In the genomic region with DNA sequence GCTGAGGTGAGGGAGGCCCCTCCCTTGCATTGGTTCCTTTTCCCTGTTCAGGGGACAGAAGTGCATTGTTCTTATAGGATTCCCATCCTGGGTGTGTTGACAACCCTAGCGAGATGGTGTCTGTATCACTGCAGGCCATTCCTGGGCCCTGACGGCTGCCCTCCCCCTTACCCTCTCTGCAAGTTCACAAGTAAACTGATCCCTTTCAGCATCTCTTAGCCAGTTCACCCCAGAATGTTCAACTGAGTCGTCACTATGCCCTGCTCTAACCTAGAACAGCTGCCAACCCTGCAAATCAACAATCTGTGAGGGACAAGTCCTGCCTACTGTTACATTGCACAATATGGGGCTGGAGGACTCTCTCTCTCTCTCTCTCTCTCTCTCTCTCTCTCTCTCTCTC, we compare ENCODE assay signal across 23 mouse cellular contexts.
DNase-seq lines count a peak whose midpoint lies in the region; ATAC-seq and TF ChIP-seq lines count a peak whose summit lies in the region.
"Had no signal": no experiment of that assay in that cellular context is flagged by ENCODE, and none has a peak within 500 bp of the region (broad histone marks: within the 10 kb centered on the region; RNA-seq: fewer than 3 reads in every experiment).

No protein-coding gene starts in this region.

- no peak overlapping the region for H3K9ac ChIP-seq in limb, embryonic 11.5 days (ENCODE audit: low read length)
- no peak overlapping the region for H3K9ac ChIP-seq in embryonic facial prominence, embryonic 12.5 days
- H3K9ac ChIP-seq in stomach, postnatal 0 days (ENCODE audit: low read length), result no peak overlapping the region
- H3K9ac ChIP-seq: embryonic facial prominence, embryonic 15.5 days; forebrain, embryonic 15.5 days; heart, embryonic 15.5 days; hindbrain, embryonic 14.5 days had no signal

- TF ChIP-seq CTCF in stomach, postnatal 0 days (IDR thresholded peaks at IDR 0.05; ENCODE audit: low read depth), result no peak

- DNase-seq in limb, embryonic 11.5 days (ENCODE audit: low spot score), result peak; percentile 23
- no peak for DNase-seq in limb, embryonic 10.5 days (ENCODE audit: low spot score)
- peak; percentile 19 for DNase-seq in embryo, embryonic 10.5 days (ENCODE audit: low spot score)
- no peak for DNase-seq in stomach, postnatal 0 days (ENCODE audit: low spot score)
- DNase-seq in left cerebral cortex, adult 9 months (ENCODE audit: low spot score in 2 of 2), result no peak
- no peak for DNase-seq in gastrocnemius, postnatal 4 days (ENCODE audit: low spot score in 2 of 2)
- DNase-seq: adrenal gland, adult 8-10 months; adrenal gland, postnatal 36 days; cerebellum, adult 8-10 months; cerebellum, postnatal 14 days; gastrocnemius, postnatal 25 days; heart, adult 18-20 months; heart, postnatal 14 days; kidney, adult 8-10 months had no signal

- no peak for ATAC-seq in limb, embryonic 11.5 days (ENCODE audit: insufficient number of reproducible peaks, low FRiP score, low TSS enrichment, low read depth)
- ATAC-seq in embryonic facial prominence, embryonic 12.5 days (ENCODE audit: insufficient number of reproducible peaks, insufficient read depth, low FRiP score, low TSS enrichment), result no peak
- ATAC-seq in stomach, postnatal 0 days (ENCODE audit: low FRiP score, low TSS enrichment), result no peak
- ATAC-seq: forebrain, embryonic 15.5 days; intestine, embryonic 16.5 days had no signal

- H3K27me3 ChIP-seq in limb, embryonic 11.5 days (ENCODE audit: control insufficient read depth, insufficient read depth, low read length), result no peaks in the 10 kb centered on the region
- H3K27me3 ChIP-seq in limb, embryonic 10.5 days (ENCODE audit: low read depth, poor library complexity, severe bottlenecking), result no peaks in the 10 kb centered on the region
- no peaks in the 10 kb centered on the region for H3K27me3 ChIP-seq in embryonic facial prominence, embryonic 12.5 days
- no peaks in the 10 kb centered on the region for H3K27me3 ChIP-seq in stomach, postnatal 0 days (ENCODE audit: control insufficient read depth, insufficient read depth, low read length)
- H3K27me3 ChIP-seq: embryonic facial prominence, embryonic 15.5 days; forebrain, embryonic 15.5 days; heart, embryonic 15.5 days had no signal

- H3K4me1 ChIP-seq in limb, embryonic 11.5 days (ENCODE audit: control insufficient read depth, insufficient read depth, low read length), result no peaks in the 10 kb centered on the region
- peaks cover 11% of the 10 kb centered on the region for H3K4me1 ChIP-seq in limb, embryonic 10.5 days
- peaks cover 7% of the 10 kb centered on the region; the same call in 1 of the 2 replicates for H3K4me1 ChIP-seq in embryonic facial prominence, embryonic 12.5 days
- no peaks in the 10 kb centered on the region for H3K4me1 ChIP-seq in stomach, postnatal 0 days (replicated peaks; ENCODE audit: control insufficient read depth, insufficient read depth)
- H3K4me1 ChIP-seq: embryonic facial prominence, embryonic 15.5 days; forebrain, embryonic 15.5 days; heart, embryonic 10.5 days had no signal

- no peaks in the 10 kb centered on the region for H3K9me3 ChIP-seq in limb, embryonic 11.5 days (ENCODE audit: control insufficient read depth, low read length)
- H3K9me3 ChIP-seq in limb, embryonic 10.5 days (replicated peaks), result no peaks in the 10 kb centered on the region
- no peaks in the 10 kb centered on the region for H3K9me3 ChIP-seq in embryonic facial prominence, embryonic 12.5 days
- no peaks in the 10 kb centered on the region for H3K9me3 ChIP-seq in stomach, postnatal 0 days (ENCODE audit: control insufficient read depth, low read length)
- H3K9me3 ChIP-seq: embryonic facial prominence, embryonic 15.5 days; forebrain, embryonic 15.5 days; G1E; heart, embryonic 10.5 days; heart, embryonic 15.5 days had no signal

- H3K4me3 ChIP-seq in limb, embryonic 11.5 days (ENCODE audit: low read depth, low read length), result no peak overlapping the region
- H3K4me3 ChIP-seq in limb, embryonic 10.5 days, result no peak overlapping the region
- H3K4me3 ChIP-seq in embryonic facial prominence, embryonic 12.5 days, result no peak overlapping the region
- H3K4me3 ChIP-seq in stomach, postnatal 0 days (ENCODE audit: low read depth, low read length), result no peak overlapping the region
- H3K4me3 ChIP-seq: embryonic facial prominence, embryonic 15.5 days; erythroblast, embryonic 14.5 days; forebrain, embryonic 15.5 days; heart, embryonic 10.5 days; heart, embryonic 15.5 days had no signal

- no peak overlapping the region for H3K27ac ChIP-seq in limb, embryonic 11.5 days (replicated peaks; ENCODE audit: low read depth, low read length)
- H3K27ac ChIP-seq in limb, embryonic 10.5 days, result no peak overlapping the region
- H3K27ac ChIP-seq in embryonic facial prominence, embryonic 12.5 days, result 0 out of 2 replicates have a peak overlapping the region, but pooled peaks have one; percentile 19
- no peak overlapping the region for H3K27ac ChIP-seq in stomach, postnatal 0 days (replicated peaks)
- H3K27ac ChIP-seq: embryonic facial prominence, embryonic 15.5 days; forebrain, embryonic 15.5 days; heart, embryonic 10.5 days; heart, embryonic 15.5 days; hindbrain, embryonic 14.5 days had no signal

- WGBS in limb, embryonic 11.5 days, result 35% methylated on average over 3 of the region's 3 CpGs
- WGBS in limb, embryonic 10.5 days, result 39% methylated on average over 3 of the region's 3 CpGs
- 16% methylated on average over 3 of the region's 3 CpGs for WGBS in embryonic facial prominence, embryonic 12.5 days
- WGBS in stomach, postnatal 0 days, result 46% methylated on average over 3 of the region's 3 CpGs

- H3K4me2 ChIP-seq in limb, embryonic 11.5 days (ENCODE audit: low read depth, severe bottlenecking), result no peak overlapping the region
- H3K4me2 ChIP-seq in embryonic facial prominence, embryonic 12.5 days (replicated peaks), result no peak overlapping the region
- H3K4me2 ChIP-seq in stomach, postnatal 0 days (replicated peaks; ENCODE audit: low read depth), result no peak overlapping the region
- H3K4me2 ChIP-seq: embryonic facial prominence, embryonic 15.5 days; forebrain, embryonic 15.5 days; heart, embryonic 15.5 days; hindbrain, embryonic 14.5 days had no signal

- H3K36me3 ChIP-seq in limb, embryonic 11.5 days (ENCODE audit: control insufficient read depth, insufficient read depth, low read length), result no peaks in the 10 kb centered on the region
- H3K36me3 ChIP-seq in limb, embryonic 10.5 days, result no peaks in the 10 kb centered on the region
- H3K36me3 ChIP-seq in embryonic facial prominence, embryonic 12.5 days, result no peaks in the 10 kb centered on the region
- no peaks in the 10 kb centered on the region for H3K36me3 ChIP-seq in stomach, postnatal 0 days (ENCODE audit: control insufficient read depth, insufficient read depth, low read length)
- H3K36me3 ChIP-seq: embryonic facial prominence, embryonic 15.5 days; forebrain, embryonic 15.5 days; G1E; heart, embryonic 10.5 days; heart, embryonic 15.5 days had no signal

- TF ChIP-seq EP300 in stomach, postnatal 0 days (optimal IDR thresholded peaks at IDR 0.05), result no peak

Comparison
In these comparisons a context has a peak if more than half of its experiments do, and no peak if none do; other contexts are left out.
1. DNase-seq: peak in limb, embryonic 11.5 days (single experiment) and embryo, embryonic 10.5 days (single experiment); none in limb, embryonic 10.5 days (single experiment), stomach, postnatal 0 days (single experiment), left cerebral cortex, adult 9 months (0 of 2) and gastrocnemius, postnatal 4 days (0 of 2).